Mouse (Mus musculus) heart, adult 2 months (tissue): ENCODE results near the gene Cnksr3. TPM values are rescaled to one million over a fixed set of nuclear protein-coding genes. Genes with fewer than 3 reads are reported as not detected.

Source experiments
- DNase-seq, 2 experiments: peaks; one replicate each; pipeline ENCODE4 v3.0.0; 2021
- H3K27ac ChIP-seq: fragments of 200-600 bp; 2 replicates; pipeline ENCODE4 v1.8.1; 2022
- H3K27me3 ChIP-seq: fragments of 200-500 bp; 2 replicates; pipeline ENCODE4 v1.6.1; 2012; ENCODE audit warnings: mild to moderate bottlenecking, low read length, inconsistent platforms, mixed read lengths; ENCODE audit not compliant: control insufficient read depth, insufficient read depth
- H3K36me3 ChIP-seq: fragments of 200-500 bp; 2 replicates; pipeline ENCODE4 v1.6.1; 2012; ENCODE audit warnings: low read length, inconsistent platforms; ENCODE audit not compliant: control insufficient read depth, insufficient read depth
- H3K4me1 ChIP-seq: fragments of 200-500 bp; 2 replicates; pipeline ENCODE4 v1.6.1; 2011; ENCODE audit warnings: low read length; ENCODE audit not compliant: control insufficient read depth, insufficient read depth
- H3K4me3 ChIP-seq: fragments of 200-600 bp; 2 replicates; pipeline ENCODE4 v1.8.1; 2022
- H3K79me2 ChIP-seq: fragments of 200-500 bp; replicated peaks from 2 replicates; pipeline ENCODE4 v1.6.1; 2012; ENCODE audit warnings: mild to moderate bottlenecking, inconsistent platforms, low read length, moderate library complexity, mixed read lengths; ENCODE audit not compliant: control insufficient read depth, insufficient read depth
- H3K9ac ChIP-seq: fragments of 200-500 bp; 2 replicates; pipeline ENCODE4 v1.6.1; 2012; ENCODE audit warnings: low read depth, mild to moderate bottlenecking, control low read depth, inconsistent platforms, low read length, mixed read lengths
- CTCF ChIP-seq: fragments of 200-600 bp; IDR thresholded peaks from 2 replicates; pipeline ENCODE4 v1.8.1; 2022; ENCODE audit warnings: antibody characterized with exemption, mild to moderate bottlenecking, moderate library complexity
- EP300 ChIP-seq: fragments of 200-500 bp; IDR thresholded peaks from 2 replicates; pipeline ENCODE4 v1.6.1; 2011; ENCODE audit warnings: low read depth, low read length, control low read depth; ENCODE audit not compliant: insufficient read depth
- POLR2A ChIP-seq: fragments of 200-500 bp; IDR thresholded peaks from 2 replicates; pipeline ENCODE4 v1.6.1; 2011; ENCODE audit warnings: mild to moderate bottlenecking, low read depth, low read length, control low read depth; ENCODE audit not compliant: insufficient read depth
- WGBS: fragments of 180-500 bp; shearing (Covaris S2); methylation state at CpG from one replicate; pipeline ENCODE4 v1.1.7; 2018; 5-methylcytosine and 5-hydroxymethylcytosine counted together
- intact Hi-C: fragments of 180-260 bp; cut with DNase I; formaldehyde crosslinking; loops from one replicate; pipeline ENCODE4 v1.15.1; 2025
- polyA plus RNA-seq: library from polyadenylated mRNA; depleted of rRNA; stranded (reverse); fragments of >200 nt; gene quantifications from 2 replicates; pipeline ENCODE4 v1.2.3, GENCODE M21; 2012
- total RNA-seq, 2 experiments: library from RNA; stranded (reverse); gene quantifications; 2 replicates each; pipeline ENCODE4 v1.2.3; 2021

The Cnksr3 gene
- total and polyA plus RNA-seq, 3 experiments: 10.4 to 28.3 (median 22.2) TPM

- intact Hi-C loops: loop anchor here (5.0 kb wide), 1 partner anchor 37 kb away; no protein-coding TSS in a partner anchor
- no peaks in the 10 kb centered on the region for H3K27me3 ChIP-seq
- H3K4me1 ChIP-seq: peaks cover 6% of the 10 kb centered on the region
- no peaks in the 10 kb centered on the region for H3K79me2 ChIP-seq
- H3K27ac ChIP-seq: no peak overlapping the region
- H3K9ac ChIP-seq: no peak overlapping the region
- H3K4me3 ChIP-seq: no peak overlapping the region
- 91% methylated on average over 5 of the region's 5 CpGs for WGBS
- peaks cover 3% of the 10 kb centered on the region for H3K36me3 ChIP-seq
- DNase-seq: no peak
- TF ChIP-seq POLR2A (no peak), EP300 (no peak), CTCF (no peak)
These were observed 97.2 kb downstream of the Cnksr3 start for GRCm38 (mm10) chr10:7114796-7115195.

GRCm38 (mm10) chr10:7113747-7114146, 98.3 kb downstream of the Cnksr3 start:
- no peaks in the 10 kb centered on the region for H3K27me3 ChIP-seq
- WGBS: 86% methylated on average over 4 of the region's 4 CpGs
- peaks cover under 1% of the 10 kb centered on the region for H3K36me3 ChIP-seq
- intact Hi-C loops: no loop called here
- H3K79me2 ChIP-seq: no peaks in the 10 kb centered on the region
- no peak overlapping the region for H3K9ac ChIP-seq
- no peak for DNase-seq
- no peak overlapping the region for H3K4me3 ChIP-seq
- TF ChIP-seq POLR2A (no peak), CTCF (no peak), EP300 (no peak)
- peaks cover 6% of the 10 kb centered on the region for H3K4me1 ChIP-seq
- H3K27ac ChIP-seq: no peak overlapping the region

- intact Hi-C loops: no loop called here
- Histone ChIP-seq H3K79me2 (no peaks in the 10 kb centered on the region), H3K4me1 (peaks cover 2% of the 10 kb centered on the region), H3K27me3 (no peaks in the 10 kb centered on the region), H3K9ac (no peak overlapping the region), H3K27ac (no peak overlapping the region), H3K36me3 (no peaks in the 10 kb centered on the region), H3K4me3 (no peak overlapping the region)
- TF ChIP-seq EP300: no peak
- TF ChIP-seq CTCF: no peak
- no peak for TF ChIP-seq POLR2A
- no peak for DNase-seq
- 96% methylated on average over 1 of the region's 1 CpGs for WGBS
These were observed 98.9 kb downstream of the Cnksr3 start for GRCm38 (mm10) chr10:7113144-7113543.

GRCm38 (mm10) chr10:7111462-7112000, 100.5 kb downstream of the Cnksr3 start:
- Histone ChIP-seq H3K27me3 (no peaks in the 10 kb centered on the region), H3K36me3 (no peaks in the 10 kb centered on the region), H3K27ac (no peak overlapping the region), H3K4me1 (no peaks in the 10 kb centered on the region), H3K79me2 (no peaks in the 10 kb centered on the region), H3K4me3 (no peak overlapping the region), H3K9ac (no peak overlapping the region)
- TF ChIP-seq EP300 (no peak), CTCF (peak; percentile 53), POLR2A (no peak)
- WGBS: 14% methylated on average over 6 of the region's 6 CpGs
- peak in 1 of 2 experiments; percentile 27 for DNase-seq
- intact Hi-C loops: no loop called here

- H3K4me3 ChIP-seq: no peak overlapping the region
- intact Hi-C loops: no loop called here
- no peak overlapping the region for H3K27ac ChIP-seq
- no peak for DNase-seq
- H3K27me3 ChIP-seq: no peaks in the 10 kb centered on the region
- no peaks in the 10 kb centered on the region for H3K79me2 ChIP-seq
- no peaks in the 10 kb centered on the region for H3K36me3 ChIP-seq
- H3K4me1 ChIP-seq: no peaks in the 10 kb centered on the region
- no peak overlapping the region for H3K9ac ChIP-seq
- WGBS: 9% methylated on average over 1 of the region's 1 CpGs
- TF ChIP-seq CTCF (no peak), EP300 (no peak), POLR2A (no peak)
These were observed 108.2 kb downstream of the Cnksr3 start for GRCm38 (mm10) chr10:7103872-7104271.

- no peak for DNase-seq
- no peak overlapping the region for H3K4me3 ChIP-seq
- no peak overlapping the region for H3K27ac ChIP-seq
- H3K36me3 ChIP-seq: no peaks in the 10 kb centered on the region
- WGBS: 90% methylated on average over 1 of the region's 1 CpGs
- H3K27me3 ChIP-seq: no peaks in the 10 kb centered on the region
- H3K79me2 ChIP-seq: no peaks in the 10 kb centered on the region
- no peak overlapping the region for H3K9ac ChIP-seq
- no peaks in the 10 kb centered on the region for H3K4me1 ChIP-seq
- intact Hi-C loops: loop anchor here (5.0 to 10.0 kb wide), 5 partner anchors 39 to 1231 kb away; partner anchors contain the start of gene Cnksr3
- TF ChIP-seq EP300 (no peak), CTCF (no peak), POLR2A (no peak)
These were observed 134.1 kb downstream of the Cnksr3 start for GRCm38 (mm10) chr10:7077971-7078370.
